Mouse (Mus musculus) bone marrow, adult 2 months (tissue): ENCODE data around the gene Gstt2. TPM values are rescaled to one million over a fixed set of nuclear protein-coding genes. Genes with fewer than 3 reads are reported as not detected.
A peak's percentile ranks its signal among the peaks of the same experiment; 100 is the strongest.
"Not testable (repeated sequence)": the region's sequence is repeated elsewhere in the genome, so short reads cannot be mapped to it uniquely, and the experiment has no call there.

Source experiments
- H3K27ac ChIP-seq: fragments of 200-500 bp; 2 replicates; pipeline ENCODE4 v1.5.1; 2012; ENCODE audit warnings: low read depth, mild to moderate bottlenecking, control low read depth, inconsistent platforms, low read length; ENCODE audit not compliant: control insufficient read depth, poor library complexity, insufficient read depth
- H3K4me1 ChIP-seq: fragments of 200-500 bp; 2 replicates; pipeline ENCODE4 v1.6.1; 2011; ENCODE audit warnings: low read length; ENCODE audit not compliant: control insufficient read depth, insufficient read depth
- H3K4me3 ChIP-seq: fragments of 200-500 bp; replicated peaks from 2 replicates; pipeline ENCODE3; 2011; ENCODE audit warnings: mild to moderate bottlenecking, low read depth, low read length, control low read depth; ENCODE audit not compliant: control insufficient read depth
- CTCF ChIP-seq: fragments of 200-500 bp; IDR thresholded peaks from 2 replicates; pipeline ENCODE4 v1.5.1; 2011; ENCODE audit warnings: low read length, control low read depth; ENCODE audit not compliant: control insufficient read depth, insufficient read depth
- POLR2A ChIP-seq: fragments of 200-500 bp; IDR thresholded peaks from 2 replicates; pipeline ENCODE4 v1.6.1; 2011; ENCODE audit warnings: low read depth, mild to moderate bottlenecking, control low read depth, low read length, borderline replicate concordance; ENCODE audit not compliant: control insufficient read depth
- WGBS: fragments of 180-500 bp; shearing (Covaris S2); methylation state at CpG from one replicate; pipeline ENCODE4 v1.1.7; 2018; 5-methylcytosine and 5-hydroxymethylcytosine counted together
- polyA plus RNA-seq: library from polyadenylated mRNA; stranded (reverse); fragments of >200 nt; gene quantifications from 2 replicates; pipeline ENCODE4 v1.2.4, GENCODE M21; 2011; ENCODE audit warnings: low replicate concordance; ENCODE audit not compliant: missing spikeins, insufficient read depth, insufficient read length

The Gstt2 gene
- polyA plus RNA-seq, 1 experiment = 28.1 TPM

GRCm38 (mm10) chr10:75878836-75879235 lies 41.6 kb upstream of the Gstt2 start:
- Histone ChIP-seq H3K4me1 (no peaks in the 10 kb centered on the region), H3K27ac (no peak overlapping the region), H3K4me3 (no peak overlapping the region)
- TF ChIP-seq CTCF (no peak), POLR2A (no peak)
- WGBS = 77% methylated on average over 3 of the region's 3 CpGs

GRCm38 (mm10) chr10:75873543-75874170 lies 36.4 kb upstream of the Gstt2 start:
- TF ChIP-seq POLR2A (no peak), CTCF (no peak)
- H3K27ac ChIP-seq = no peak overlapping the region
- WGBS = 68% methylated on average over 10 of the region's 10 CpGs
- no peak overlapping the region for H3K4me3 ChIP-seq
- H3K4me1 ChIP-seq = no peaks in the 10 kb centered on the region; the same call in 1 of the 2 replicates

GRCm38 (mm10) chr10:75872915-75873542 lies 35.8 kb upstream of the Gstt2 start:
- H3K4me3 ChIP-seq = peak overlapping the region; percentile 41
- no peaks in the 10 kb centered on the region; the same call in 1 of the 2 replicates for H3K4me1 ChIP-seq
- H3K27ac ChIP-seq = no peak overlapping the region
- 9% methylated on average over 11 of the region's 11 CpGs for WGBS
- no peak for TF ChIP-seq CTCF
- no peak for TF ChIP-seq POLR2A

- WGBS = 38% methylated on average over 10 of the region's 10 CpGs
- peak overlapping the region; percentile 27 for H3K4me3 ChIP-seq
Observed at GRCm38 (mm10) chr10:75872025-75872914, 35.0 kb upstream of the Gstt2 start.

GRCm38 (mm10) chr10:75861587-75861986 lies 24.4 kb upstream of the Gstt2 start:
- Histone ChIP-seq H3K4me3 (no peak overlapping the region), H3K4me1 (peaks cover 3% of the 10 kb centered on the region), H3K27ac (no peak overlapping the region)
- no peak for TF ChIP-seq POLR2A
- no peak for TF ChIP-seq CTCF
- WGBS = 73% methylated on average over 5 of the region's 5 CpGs

More at GRCm38 (mm10) chr10:75872025-75872914, 35.0 kb upstream of the Gstt2 start:
- TF ChIP-seq CTCF (no peak), POLR2A (no peak)
- H3K27ac ChIP-seq = no peak overlapping the region
- H3K4me1 ChIP-seq = no peaks in the 10 kb centered on the region; the same call in 1 of the 2 replicates

GRCm38 (mm10) chr10:75860746-75861145 lies 23.5 kb upstream of the Gstt2 start:
- no peak overlapping the region for H3K27ac ChIP-seq
- whole genome bisulfite sequencing = 48% methylated on average over 7 of the region's 7 CpGs
- TF ChIP-seq POLR2A = no peak
- TF ChIP-seq CTCF = no peak
- peaks cover 3% of the 10 kb centered on the region for H3K4me1 ChIP-seq
- H3K4me3 ChIP-seq = no peak overlapping the region

- peak; percentile 30; the same call in 1 of the 2 replicates for TF ChIP-seq POLR2A
- peak within 1 kb of the TSS; percentile 63; the same call in 1 of the 2 replicates for H3K27ac ChIP-seq
- peak within 1 kb of the TSS; percentile 71 for H3K4me3 ChIP-seq
- H3K4me1 ChIP-seq = not testable (repeated sequence)
- WGBS = under 1% methylated on average over 46 of the region's 46 CpGs
Observed at GRCm38 (mm10) chr10:75859786-75860470, 22.7 kb upstream of the Gstt2 start, which contains the start of gene Mif. TSS of gene Mif (minus strand) at chr10:75860240.
